Mouse (Mus musculus): Measurements from ENCODE around the gene Slc23a2. TPM values are rescaled to one million over a fixed set of nuclear protein-coding genes. Genes with fewer than 3 reads are reported as not detected.
A peak's percentile ranks its signal among the peaks of the same experiment; 100 is the strongest.

Gene Slc23a2
- total RNA-seq, 2 experiments from 2014 or later = 7.9 to 13.7 TPM

- DNase-seq = no peak
Measured at GRCm38 (mm10) chr2:132135876-132136637, 8.9 kb downstream of the Slc23a2 start.

GRCm38 (mm10) chr2:132134758-132135157 lies 10.2 kb downstream of the Slc23a2 start:
- DNase-seq = no peak

GRCm38 (mm10) chr2:132133436-132133835 lies 11.5 kb downstream of the Slc23a2 start:
- no peak for DNase-seq

GRCm38 (mm10) chr2:132131266-132131665 lies 13.6 kb downstream of the Slc23a2 start:
- peak; percentile 51 for DNase-seq

GRCm38 (mm10) chr2:132129980-132130379 lies 14.9 kb downstream of the Slc23a2 start:
- DNase-seq = no peak

- no peak for DNase-seq
Measured at GRCm38 (mm10) chr2:132129247-132129646, 15.7 kb downstream of the Slc23a2 start.

GRCm38 (mm10) chr2:132127904-132128303 lies 17.0 kb downstream of the Slc23a2 start:
- no peak for DNase-seq

GRCm38 (mm10) chr2:132126292-132126691 lies 18.6 kb downstream of the Slc23a2 start:
- no peak for DNase-seq

- DNase-seq = no peak
Measured at GRCm38 (mm10) chr2:132123063-132123462, 21.8 kb downstream of the Slc23a2 start.

- no peak for DNase-seq
Measured at GRCm38 (mm10) chr2:132121050-132121449, 23.9 kb downstream of the Slc23a2 start.

GRCm38 (mm10) chr2:132118646-132119045 lies 26.3 kb downstream of the Slc23a2 start:
- DNase-seq = no peak

- no peak for DNase-seq
Measured at GRCm38 (mm10) chr2:132115936-132116335, 29.0 kb downstream of the Slc23a2 start.

GRCm38 (mm10) chr2:132115344-132115743 lies 29.6 kb downstream of the Slc23a2 start:
- DNase-seq = no peak

- no peak for DNase-seq
Measured at GRCm38 (mm10) chr2:132113962-132114759, 30.7 kb downstream of the Slc23a2 start.

GRCm38 (mm10) chr2:132112319-132112718 lies 32.6 kb downstream of the Slc23a2 start:
- DNase-seq = no peak

GRCm38 (mm10) chr2:132111905-132112304 lies 33.0 kb downstream of the Slc23a2 start:
- DNase-seq = no peak

- DNase-seq = peak; percentile 55
Measured at GRCm38 (mm10) chr2:132111266-132111665, 33.6 kb downstream of the Slc23a2 start.

GRCm38 (mm10) chr2:132110702-132111101 lies 34.2 kb downstream of the Slc23a2 start:
- DNase-seq = no peak

GRCm38 (mm10) chr2:132108988-132109387 lies 35.9 kb downstream of the Slc23a2 start:
- no peak for DNase-seq

GRCm38 (mm10) chr2:132107611-132108010 lies 37.3 kb downstream of the Slc23a2 start:
- DNase-seq = no peak

- DNase-seq = no peak
Measured at GRCm38 (mm10) chr2:132106069-132106468, 38.8 kb downstream of the Slc23a2 start.

- DNase-seq = no peak
Measured at GRCm38 (mm10) chr2:132103265-132103664, 41.6 kb downstream of the Slc23a2 start.

GRCm38 (mm10) chr2:132102505-132103130 lies 42.3 kb downstream of the Slc23a2 start:
- DNase-seq = no peak
